9 mouse cellular contexts compared by ENCODE assay signal in the genomic region with DNA sequence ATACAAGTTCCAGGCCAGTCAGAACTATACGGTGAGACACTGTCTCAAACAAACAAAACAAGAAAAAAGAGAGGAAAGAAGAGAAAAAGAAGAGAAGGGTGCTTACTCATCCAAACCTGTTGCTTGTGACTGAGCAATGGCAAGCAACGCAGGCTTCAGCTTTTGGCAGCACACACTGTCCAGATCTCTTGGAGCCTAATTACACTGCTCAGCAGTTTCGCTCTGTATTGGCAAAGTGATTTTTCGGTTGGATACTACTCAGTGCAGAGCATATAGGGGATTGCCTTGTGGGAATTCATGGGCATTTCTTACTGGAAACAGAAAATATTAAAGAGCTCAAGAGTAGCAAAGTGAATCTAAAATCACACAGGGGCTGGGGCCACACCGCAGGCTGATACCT. TPM values are rescaled to one million over a fixed set of nuclear protein-coding genes. Genes with fewer than 3 reads are reported as not detected.
A peak's percentile ranks its signal among the peaks of the same experiment; 100 is the strongest.
DNase-seq lines count a peak whose midpoint lies in the region.
"Had no signal": no experiment of that assay in that cellular context is flagged by ENCODE, and none has a peak within 500 bp of the region (broad histone marks: within the 10 kb centered on the region; RNA-seq: fewer than 3 reads in every experiment).

No protein-coding gene starts in this region.

- DNase-seq in cerebellum, adult 18-20 months = peak; percentile 51 to 64
- no peak for DNase-seq in cerebellum, adult 11 months
- peak; percentile 4 for DNase-seq in kidney, postnatal 14 days
- DNase-seq in kidney, adult 18-20 months = no peak
- peak; percentile 15 for DNase-seq in adrenal gland, postnatal 25 days
- DNase-seq in heart, postnatal 25 days (ENCODE audit: low spot score) = peak; percentile 24
- DNase-seq in c-Kit-positive CD71-positive TER-119-positive erythroid progenitor cells, embryonic 14.5 days (ENCODE audit: low spot score) = no peak
- DNase-seq in left cerebral cortex, adult 11 months (ENCODE audit: low spot score) = no peak

- intact Hi-C loops in heart, postnatal 25 days (cut with DNase I) = no loop called here

RNA-seq across cellular contexts. Expression of a gene that starts 6.9 kb away (rescaled TPM):
- total RNA-seq in adrenal gland, postnatal 25 days (2021) = 6.1 and 9.6 TPM in 2 replicates
- 10 to 100 TPM; 35.2 to 40.9 TPM for total RNA-seq in heart, postnatal 25 days (2021)
- total RNA-seq: granulocyte monocyte progenitor cell, adult 5-6 weeks had no signal

RNA-seq across cellular contexts. Expression of a gene that starts 47.2 kb away (rescaled TPM):
- total RNA-seq in adrenal gland, postnatal 25 days (2021) = 6.1 and 6.8 TPM in 2 replicates
- 1 to 10 TPM; 4.9 to 5.5 TPM for total RNA-seq in heart, postnatal 25 days (2021)

Comparison
In these comparisons a context has a peak if more than half of its experiments do, and no peak if none do; other contexts are left out.
1. DNase-seq: peak in cerebellum, adult 18-20 months (2 of 2), kidney, postnatal 14 days (single experiment), adrenal gland, postnatal 25 days (single experiment) and heart, postnatal 25 days (single experiment); none in cerebellum, adult 11 months (single experiment), kidney, adult 18-20 months (single experiment), c-Kit-positive CD71-positive TER-119-positive erythroid progenitor cells, embryonic 14.5 days (single experiment) and left cerebral cortex, adult 11 months (single experiment).